Mouse (Mus musculus) spleen, adult 10 weeks (tissue): ENCODE results near the gene Spred1. TPM values are rescaled to one million over a fixed set of nuclear protein-coding genes. Genes with fewer than 3 reads are reported as not detected.

Source experiments
- polyA plus RNA-seq: library from polyadenylated mRNA; stranded (reverse); fragments of 350-450 nt; fragmentation: Illumina TruSeq; extraction: RNeasy Lipid Tissue Mini Kit (QIAGEN cat#74804); gene quantifications from one replicate; pipeline ENCODE4 v1.2.3, GENCODE M21; 2015; ENCODE audit warnings: low replicate concordance; ENCODE audit not compliant: insufficient read depth

The Spred1 gene
- 26.9 TPM for polyA plus RNA-seq

DNA sequence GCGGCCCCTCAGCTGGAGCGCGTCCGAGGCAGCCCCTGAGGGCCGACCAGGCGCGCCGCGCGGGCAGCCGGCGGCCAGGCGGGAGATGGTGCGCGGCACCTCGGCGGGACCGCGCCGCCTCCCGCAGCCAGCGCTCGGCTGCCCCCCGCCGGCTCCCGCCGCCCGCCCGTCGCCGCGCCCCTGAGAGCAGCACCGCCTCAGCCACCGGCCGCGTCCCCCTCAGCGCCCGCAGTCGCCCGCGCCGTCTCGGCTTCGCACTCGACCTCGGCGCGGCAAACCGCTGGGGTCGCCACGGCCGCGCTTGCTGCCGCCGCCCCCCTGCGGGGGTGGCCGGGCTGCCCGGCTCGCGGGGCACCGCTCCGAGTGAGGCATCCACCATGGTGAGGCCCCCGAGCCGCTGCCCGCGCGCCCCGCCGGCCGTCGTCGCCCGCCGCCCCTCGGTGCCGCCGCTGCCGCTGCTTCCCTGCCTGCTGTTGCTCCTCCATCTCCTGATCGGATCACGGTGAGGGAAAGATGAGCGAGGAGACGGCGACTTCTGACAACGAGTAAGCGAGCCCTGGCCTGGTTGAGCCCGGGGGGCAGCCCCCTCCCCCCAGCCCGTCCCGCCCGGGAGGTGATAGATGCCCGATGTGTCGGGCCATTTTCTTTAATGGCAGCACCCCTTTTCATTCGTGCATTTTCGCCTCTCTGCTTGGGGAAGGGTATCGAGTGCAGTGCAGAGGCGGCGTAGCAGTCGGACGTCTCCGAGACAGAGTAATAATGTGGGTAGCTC is at the start of gene Spred1:
Gene Spred1, plus strand, starts transcription at position 163 of the 772 bp plus-strand sequence.

Other genes starting within 250 kb of the Spred1 start
- not detected for gene Tmco5, start 242.7 kb upstream of the Spred1 start, polyA plus RNA-seq
- 51.7 TPM for gene Fam98b, start 128.4 kb downstream of the Spred1 start, polyA plus RNA-seq
- 92.1 TPM for gene Rasgrp1, start 221.6 kb downstream of the Spred1 start, polyA plus RNA-seq